Mouse (Mus musculus): ENCODE data around the gene Tmem106b. TPM values are rescaled to one million over a fixed set of nuclear protein-coding genes. Genes with fewer than 3 reads are reported as not detected.

Tmem106b gene
- polyA plus RNA-seq (2011; ENCODE audit: insufficient read depth, insufficient read length, low replicate concordance, missing spikeins) = 5.7 and 6.3 TPM in 2 replicates

- 2% methylated on average over 61 of the region's 61 CpGs for WGBS
- H3K4me3 ChIP-seq (replicated peaks; ENCODE audit: control insufficient read depth, low read depth, low read length) = peak within 1 kb of the TSS; percentile 73
- peak; percentile 87; the same call in 1 of the 2 replicates for TF ChIP-seq POLR2A (IDR thresholded peaks at IDR 0.05; ENCODE audit: borderline replicate concordance, control insufficient read depth, low read depth, low read length)
- no peak for TF ChIP-seq CTCF (IDR thresholded peaks at IDR 0.05; ENCODE audit: control insufficient read depth, insufficient read depth, low read length)
- H3K4me1 ChIP-seq (ENCODE audit: control insufficient read depth, insufficient read depth, low read length) = peaks cover 1% of the 10 kb centered on the region; the same call in 1 of the 2 replicates
- H3K27ac ChIP-seq (ENCODE audit: control insufficient read depth, insufficient read depth, low read depth, low read length, poor library complexity) = peak within 1 kb of the TSS; percentile 91
Measured at GRCm38 (mm10) chr6:13069302-13070146, at the start of gene Tmem106b. Gene Tmem106b, plus strand, starts transcription at chr6:13069759.

- no peak overlapping the region for H3K4me3 ChIP-seq (replicated peaks; ENCODE audit: control insufficient read depth, low read depth, low read length)
Measured at GRCm38 (mm10) chr6:13021245-13022100, 48.1 kb upstream of the Tmem106b start.

DNA sequence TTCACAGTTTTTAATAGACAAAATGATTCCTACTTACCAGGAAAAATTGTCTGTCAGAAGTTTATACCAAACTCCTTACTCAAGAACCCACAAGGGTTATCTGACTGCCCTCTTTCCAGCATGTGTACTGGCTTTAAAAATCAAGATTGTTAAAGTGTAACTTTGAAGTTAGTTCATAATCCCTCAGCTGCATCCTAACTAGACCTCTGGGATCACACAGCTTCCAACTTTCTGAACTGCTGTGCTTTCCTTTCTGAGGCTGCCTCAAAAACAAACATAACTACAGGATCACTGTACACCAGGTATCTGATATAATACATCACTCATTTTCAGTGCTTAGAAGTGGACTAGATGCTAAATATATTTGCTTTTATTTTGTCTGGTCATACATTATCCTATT lies 39.0 kb upstream of the Tmem106b start:
- no peaks in the 10 kb centered on the region for H3K4me1 ChIP-seq (ENCODE audit: control insufficient read depth, insufficient read depth, low read length)
- TF ChIP-seq POLR2A (IDR thresholded peaks at IDR 0.05; ENCODE audit: borderline replicate concordance, control insufficient read depth, low read depth, low read length) (no peak), CTCF (IDR thresholded peaks at IDR 0.05; ENCODE audit: control insufficient read depth, insufficient read depth, low read length) (no peak)
- no peak overlapping the region for H3K4me3 ChIP-seq (replicated peaks; ENCODE audit: control insufficient read depth, low read depth, low read length)
- H3K27ac ChIP-seq (ENCODE audit: control insufficient read depth, insufficient read depth, low read depth, low read length, poor library complexity) = no peak overlapping the region

More at GRCm38 (mm10) chr6:13021245-13022100, 48.1 kb upstream of the Tmem106b start:
- no peak overlapping the region for H3K27ac ChIP-seq (ENCODE audit: control insufficient read depth, insufficient read depth, low read depth, low read length, poor library complexity)
- TF ChIP-seq CTCF (IDR thresholded peaks at IDR 0.05; ENCODE audit: control insufficient read depth, insufficient read depth, low read length) = no peak
- TF ChIP-seq POLR2A (IDR thresholded peaks at IDR 0.05; ENCODE audit: borderline replicate concordance, control insufficient read depth, low read depth, low read length) = no peak
- no peaks in the 10 kb centered on the region for H3K4me1 ChIP-seq (ENCODE audit: control insufficient read depth, insufficient read depth, low read length)
- 75% methylated on average over 5 of the region's 5 CpGs for WGBS

GRCm38 (mm10) chr6:13030961-13031360 lies 38.6 kb upstream of the Tmem106b start:
- no peaks in the 10 kb centered on the region for H3K4me1 ChIP-seq (ENCODE audit: control insufficient read depth, insufficient read depth, low read length)
- H3K27ac ChIP-seq (ENCODE audit: control insufficient read depth, insufficient read depth, low read depth, low read length, poor library complexity) = no peak overlapping the region
- H3K4me3 ChIP-seq (replicated peaks; ENCODE audit: control insufficient read depth, low read depth, low read length) = no peak overlapping the region
- TF ChIP-seq POLR2A (IDR thresholded peaks at IDR 0.05; ENCODE audit: borderline replicate concordance, control insufficient read depth, low read depth, low read length) (no peak), CTCF (IDR thresholded peaks at IDR 0.05; ENCODE audit: control insufficient read depth, insufficient read depth, low read length) (no peak)
- WGBS = 52% methylated on average over 1 of the region's 1 CpGs

- H3K27ac ChIP-seq (ENCODE audit: control insufficient read depth, insufficient read depth, low read depth, low read length, poor library complexity) = no peak overlapping the region
- WGBS = 80% methylated on average over 4 of the region's 4 CpGs
Measured at GRCm38 (mm10) chr6:13052408-13053200, 17.0 kb upstream of the Tmem106b start.

GRCm38 (mm10) chr6:13061276-13062039 lies 8.1 kb upstream of the Tmem106b start:
- TF ChIP-seq POLR2A (IDR thresholded peaks at IDR 0.05; ENCODE audit: borderline replicate concordance, control insufficient read depth, low read depth, low read length) (no peak), CTCF (IDR thresholded peaks at IDR 0.05; ENCODE audit: control insufficient read depth, insufficient read depth, low read length) (no peak)
- H3K4me1 ChIP-seq (ENCODE audit: control insufficient read depth, insufficient read depth, low read length) = peaks cover 2% of the 10 kb centered on the region
- H3K27ac ChIP-seq (ENCODE audit: control insufficient read depth, insufficient read depth, low read depth, low read length, poor library complexity) = peak overlapping the region; percentile 24; the same call in 1 of the 2 replicates
- H3K4me3 ChIP-seq (replicated peaks; ENCODE audit: control insufficient read depth, low read depth, low read length) = no peak overlapping the region

More at GRCm38 (mm10) chr6:13052408-13053200, 17.0 kb upstream of the Tmem106b start:
- TF ChIP-seq POLR2A (IDR thresholded peaks at IDR 0.05; ENCODE audit: borderline replicate concordance, control insufficient read depth, low read depth, low read length) (no peak), CTCF (IDR thresholded peaks at IDR 0.05; ENCODE audit: control insufficient read depth, insufficient read depth, low read length) (no peak)
- H3K4me3 ChIP-seq (replicated peaks; ENCODE audit: control insufficient read depth, low read depth, low read length) = no peak overlapping the region
- H3K4me1 ChIP-seq (ENCODE audit: control insufficient read depth, insufficient read depth, low read length) = no peaks in the 10 kb centered on the region

GRCm38 (mm10) chr6:13062063-13062462 lies 7.5 kb upstream of the Tmem106b start:
- peaks cover 2% of the 10 kb centered on the region for H3K4me1 ChIP-seq (ENCODE audit: control insufficient read depth, insufficient read depth, low read length)
- no peak overlapping the region for H3K27ac ChIP-seq (ENCODE audit: control insufficient read depth, insufficient read depth, low read depth, low read length, poor library complexity)
- H3K4me3 ChIP-seq (replicated peaks; ENCODE audit: control insufficient read depth, low read depth, low read length) = no peak overlapping the region
- TF ChIP-seq CTCF (IDR thresholded peaks at IDR 0.05; ENCODE audit: control insufficient read depth, insufficient read depth, low read length) (no peak), POLR2A (IDR thresholded peaks at IDR 0.05; ENCODE audit: borderline replicate concordance, control insufficient read depth, low read depth, low read length) (no peak)
- 62% methylated on average over 4 of the region's 4 CpGs for WGBS
